Mouse (Mus musculus) kidney, adult 2 months (tissue): ENCODE measurements around the gene She.

Experiments
- CTCF ChIP-seq: fragments of 200-500 bp; conservative IDR thresholded peaks from 2 replicates; pipeline ENCODE4 v1.5.1; 2011; ENCODE audit warnings: low read depth, mild to moderate bottlenecking, control low read depth, low read length, moderate library complexity, mixed read lengths; ENCODE audit not compliant: insufficient read depth, insufficient read length
- POLR2A ChIP-seq: fragments of 200-500 bp; IDR thresholded peaks from one replicate; pipeline ENCODE4 v1.6.1; 2011; ENCODE audit warnings: low read depth, low read length, control low read depth

- no peak for TF ChIP-seq CTCF
- TF ChIP-seq POLR2A: no peak
Measured at GRCm38 (mm10) chr3:89818605-89819004, 12.6 kb upstream of the She start.
